8 mouse cellular contexts compared by ENCODE assay signal in the genomic region with DNA sequence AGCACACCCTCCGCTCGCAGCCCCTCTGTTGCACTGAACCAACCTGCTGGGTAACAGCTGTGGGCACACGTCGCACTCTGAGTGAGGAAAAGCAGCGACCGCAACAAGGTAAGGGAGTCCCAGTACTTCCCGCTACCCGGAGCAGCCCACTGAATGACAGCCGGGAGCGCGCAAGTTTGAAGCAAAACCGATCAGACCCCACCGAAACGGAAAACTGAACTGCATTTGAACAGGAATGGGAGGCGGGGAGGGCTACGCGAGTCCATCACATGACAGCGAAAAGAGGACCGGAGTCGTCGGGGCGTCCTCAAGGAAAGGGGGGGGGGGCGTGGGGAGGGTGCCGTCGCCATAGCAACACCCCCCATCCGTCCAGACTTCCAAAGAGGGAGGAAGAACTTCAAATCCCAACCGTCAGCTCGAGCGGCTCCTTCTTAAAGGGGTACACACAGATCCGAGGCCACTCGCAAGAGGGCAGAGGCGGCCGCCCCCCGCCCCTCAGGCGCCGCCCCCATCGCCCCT. TPM values are rescaled to one million over a fixed set of nuclear protein-coding genes. Genes with fewer than 3 reads are reported as not detected.
A peak's percentile ranks its signal among the peaks of the same experiment; 100 is the strongest.
DNase-seq lines count a peak whose midpoint lies in the region; ATAC-seq and TF ChIP-seq lines count a peak whose summit lies in the region.

No protein-coding gene starts in this region.

- peak overlapping the region; percentile 98 for H3K27ac ChIP-seq in forebrain, embryonic 16.5 days (ENCODE audit: low read length)
- peak overlapping the region; percentile 97 for H3K27ac ChIP-seq in layer of hippocampus, adult 2 months
- H3K27ac ChIP-seq in lung, embryonic 16.5 days (ENCODE audit: low read length), result peak overlapping the region; percentile 99
- H3K27ac ChIP-seq in thymus, adult 2 months (ENCODE audit: control insufficient read depth, insufficient read depth, low read length), result peak overlapping the region; percentile 0; the same call in 1 of the 2 replicates

- H3K36me3 ChIP-seq in forebrain, embryonic 16.5 days (ENCODE audit: control insufficient read depth, insufficient read depth), result no peaks in the 10 kb centered on the region
- no peaks in the 10 kb centered on the region for H3K36me3 ChIP-seq in lung, embryonic 16.5 days (ENCODE audit: control insufficient read depth, insufficient read depth, low read length)
- H3K36me3 ChIP-seq in thymus, adult 2 months (ENCODE audit: control insufficient read depth, insufficient read depth, low read length), result no peaks in the 10 kb centered on the region

- H3K9ac ChIP-seq in forebrain, embryonic 16.5 days (replicated peaks; ENCODE audit: low read depth, low read length), result peak overlapping the region; percentile 81
- peak overlapping the region; percentile 97 for H3K9ac ChIP-seq in lung, embryonic 16.5 days (ENCODE audit: low read length)

- no peak for TF ChIP-seq CTCF in layer of hippocampus, adult 2 months (conservative IDR thresholded peaks at IDR 0.05)
- no peak for TF ChIP-seq CTCF in thymus, adult 2 months (IDR thresholded peaks at IDR 0.05; ENCODE audit: borderline replicate concordance, control insufficient read depth, extremely low read depth, insufficient read depth, low read length, poor library complexity)

- peak overlapping the region; percentile 80 for H3K4me3 ChIP-seq in forebrain, embryonic 16.5 days (replicated peaks; ENCODE audit: low read length)
- H3K4me3 ChIP-seq in layer of hippocampus, adult 2 months, result peak overlapping the region; percentile 97
- peak overlapping the region; percentile 89 for H3K4me3 ChIP-seq in lung, embryonic 16.5 days (ENCODE audit: low read length)
- H3K4me3 ChIP-seq in thymus, adult 2 months (ENCODE audit: control insufficient read depth, insufficient read depth, low read length), result peak overlapping the region; percentile 82

- no peak for TF ChIP-seq POLR2A in thymus, adult 2 months (IDR thresholded peaks at IDR 0.05; ENCODE audit: control insufficient read depth, extremely low read depth, insufficient read depth, low read length, poor library complexity)

- ATAC-seq in forebrain, embryonic 16.5 days, result peak; percentile 56
- peak; percentile 51 for ATAC-seq in lung, embryonic 16.5 days (ENCODE audit: low read depth)

- no peaks in the 10 kb centered on the region for H3K27me3 ChIP-seq in forebrain, embryonic 16.5 days (replicated peaks; ENCODE audit: control insufficient read depth, insufficient read depth, low read length)
- no peaks in the 10 kb centered on the region for H3K27me3 ChIP-seq in lung, embryonic 16.5 days (ENCODE audit: control insufficient read depth, insufficient read depth, low read depth, low read length)
- no peaks in the 10 kb centered on the region for H3K27me3 ChIP-seq in thymus, adult 2 months (ENCODE audit: control insufficient read depth, insufficient read depth, low read length)

- H3K4me2 ChIP-seq in forebrain, embryonic 16.5 days (ENCODE audit: low read length), result peak overlapping the region; percentile 86
- H3K4me2 ChIP-seq in lung, embryonic 16.5 days (ENCODE audit: low read depth, low read length), result peak overlapping the region; percentile 94

- H3K4me1 ChIP-seq in forebrain, embryonic 16.5 days (replicated peaks; ENCODE audit: control insufficient read depth, insufficient read depth, low read length), result peaks cover 9% of the 10 kb centered on the region
- H3K4me1 ChIP-seq in lung, embryonic 16.5 days (replicated peaks; ENCODE audit: control insufficient read depth, insufficient read depth, low read length), result peaks cover 4% of the 10 kb centered on the region
- H3K4me1 ChIP-seq in thymus, adult 2 months (replicated peaks; ENCODE audit: control insufficient read depth, insufficient read depth, low read length), result peaks cover 3% of the 10 kb centered on the region; the same call in 1 of the 2 replicates

- no peaks in the 10 kb centered on the region for H3K9me3 ChIP-seq in forebrain, embryonic 16.5 days (ENCODE audit: control insufficient read depth, low read length)
- H3K9me3 ChIP-seq in lung, embryonic 16.5 days (ENCODE audit: control insufficient read depth, low read length), result no peaks in the 10 kb centered on the region

- WGBS in forebrain, embryonic 16.5 days, result under 1% methylated on average over 31 of the region's 37 CpGs
- WGBS in lung, embryonic 16.5 days, result under 1% methylated on average over 25 of the region's 37 CpGs
- under 1% methylated on average over 32 of the region's 37 CpGs for WGBS in thymus, adult 2 months

- DNase-seq in MEL-GATA-1-ER (ENCODE audit: extremely low read depth, low read depth), result peak; percentile 54
- peak; percentile 45 to 49 for DNase-seq in cerebellum, adult 18-20 months
- peak; percentile 61 to 65 for DNase-seq in heart, postnatal 36 days
- DNase-seq in layer of hippocampus, adult 2 months (ENCODE audit: low spot score in 2 of 2), result peak; percentile 55
- DNase-seq in ovary, adult 18-20 months (ENCODE audit: low spot score), result peak; percentile 50
- DNase-seq in thymus, adult 2 months, result peak; percentile 57

- intact Hi-C loops in heart, postnatal 36 days (cut with DNase I), result loop anchor here (5.0 to 10.0 kb wide), 7 partner anchors 68 to 491 kb away; partner anchors contain the start of genes Lap3 and Med28

RNA-seq across cellular contexts. Expression of gene Lcorl, which starts 1.1 kb away (rescaled TPM):
- polyA plus RNA-seq in forebrain, embryonic 16.5 days (2015; fragmentation: Nextera tagmentation; extraction: Ambion mirVana), result 53.3 and 56.4 TPM in 2 replicates
- total RNA-seq in heart, postnatal 36 days (2021), result 1 to 10 TPM; 6.3 to 7.9 TPM
- total RNA-seq in layer of hippocampus, adult 2 months (2021), result 10 to 100 TPM; 26.0 to 32.8 TPM
- 30.8 and 36.2 TPM in 2 replicates for polyA plus RNA-seq in lung, embryonic 16.5 days (2015; fragmentation: Nextera tagmentation; extraction: Ambion mirVana)
- polyA plus RNA-seq in thymus, adult 2 months (2012; rRNA removed), result 1.9 and 2.9 TPM in 2 replicates

Comparison
In these comparisons a context has a peak if more than half of its experiments do, and no peak if none do; other contexts are left out.
1. Peak in every context shown above with its lines: DNase-seq, ATAC-seq, H3K4me3 ChIP-seq and H3K27ac ChIP-seq.
2. H3K27ac ChIP-seq: peak in every context shown above with its lines; median percentile 99 in lung, embryonic 16.5 days; 98 in forebrain, embryonic 16.5 days; 97 in layer of hippocampus, adult 2 months; 0 in thymus, adult 2 months.